Mouse (Mus musculus) intestine, postnatal 0 days (tissue): ENCODE measurements around the gene Slc4a1. TPM values are rescaled to one million over a fixed set of nuclear protein-coding genes. Genes with fewer than 3 reads are reported as not detected.

ENCODE experiments used
- ATAC-seq: fragments of 200-750 bp; cut with Nextera tagmentation; 2 replicates; pipeline ENCODE4 v1.8.0; 2017; ENCODE audit warnings: mild to moderate bottlenecking, moderate TSS enrichment, moderate library complexity
- H3K27ac ChIP-seq: fragments of 300-500 bp; sonication (generic); 2 replicates; pipeline ENCODE4 v1.5.1; 2014; ENCODE audit warnings: mild to moderate bottlenecking, low read depth, low read length, moderate library complexity
- H3K27me3 ChIP-seq: fragments of 300-500 bp; sonication (generic); replicated peaks from 2 replicates; pipeline ENCODE4 v1.6.1; 2014; ENCODE audit warnings: low read length, mixed read lengths; ENCODE audit not compliant: control insufficient read depth, insufficient read depth
- H3K36me3 ChIP-seq: fragments of 300-500 bp; sonication (generic); 2 replicates; pipeline ENCODE4 v1.6.1; 2014; ENCODE audit warnings: mild to moderate bottlenecking, moderate library complexity; ENCODE audit not compliant: control insufficient read depth, insufficient read depth
- H3K4me1 ChIP-seq: fragments of 300-500 bp; sonication (generic); replicated peaks from 2 replicates; pipeline ENCODE4 v1.6.1; 2014; ENCODE audit warnings: antibody characterized with exemption, low read length, mixed read lengths; ENCODE audit not compliant: control insufficient read depth, insufficient read depth
- H3K4me2 ChIP-seq: fragments of 300-500 bp; sonication (generic); replicated peaks from 2 replicates; pipeline ENCODE4 v1.6.1; 2014; ENCODE audit warnings: low read depth, mild to moderate bottlenecking, moderate library complexity
- H3K4me3 ChIP-seq: fragments of 300-500 bp; sonication (generic); 2 replicates; pipeline ENCODE4 v1.5.1; 2014; ENCODE audit warnings: low read depth, low read length
- H3K9ac ChIP-seq: fragments of 300-500 bp; sonication (generic); 2 replicates; pipeline ENCODE4 v1.6.1; 2014; ENCODE audit warnings: mild to moderate bottlenecking, low read depth, low read length
- H3K9me3 ChIP-seq: fragments of 300-500 bp; sonication (generic); 2 replicates; pipeline ENCODE4 v1.6.1; 2016; ENCODE audit warnings: mixed run types; ENCODE audit not compliant: control insufficient read depth
- CTCF ChIP-seq: sonication (generic); IDR thresholded peaks from 2 replicates; pipeline ENCODE4 v1.5.1; 2016; ENCODE audit warnings: low read depth, mild to moderate bottlenecking, control low read depth, antibody characterized with exemption, moderate library complexity
- WGBS: fragments of 180-500 bp; shearing (Covaris S2); extraction: QIAGEN DNeasy Blood & Tissue Kit; methylation state at CpG from one replicate; pipeline ENCODE4 v1.1.7; 2014; 5-methylcytosine and 5-hydroxymethylcytosine counted together
- polyA plus RNA-seq: library from polyadenylated mRNA; unstranded; fragments of >200 nt; fragmentation: Nextera tagmentation; extraction: Ambion mirVana; gene quantifications from 2 replicates; pipeline ENCODE4 v1.2.1, GENCODE M21; 2015

The Slc4a1 gene
- polyA plus RNA-seq, 1 experiment from 2014 or later: 0.29 TPM

DNA sequence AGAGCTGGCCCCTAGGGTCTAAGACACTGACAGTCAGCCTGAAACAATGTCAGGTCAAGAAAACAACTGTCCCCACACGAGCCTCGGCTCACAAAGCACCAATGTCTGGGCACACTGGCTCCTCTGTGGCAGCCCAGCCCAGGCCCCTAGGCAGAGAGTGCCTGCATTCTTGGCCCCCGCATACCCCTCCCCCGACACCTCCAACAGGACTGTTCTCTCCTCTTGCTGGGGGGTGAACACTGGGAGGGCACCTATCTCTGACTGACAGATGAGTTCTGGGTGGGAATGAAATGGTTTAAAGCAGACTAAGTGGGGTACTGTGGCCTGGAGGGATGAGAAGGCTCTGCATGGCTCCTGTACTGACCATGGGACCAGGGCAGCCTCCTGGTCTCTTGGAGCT, 304 bp downstream of the Slc4a1 start:
- no peak overlapping the region for H3K9ac ChIP-seq
- no peak overlapping the region for H3K4me3 ChIP-seq
- H3K4me2 ChIP-seq: no peak overlapping the region
- H3K36me3 ChIP-seq: no peaks in the 10 kb centered on the region
- 62% methylated on average over 4 of the region's 4 CpGs for WGBS
- TF ChIP-seq CTCF: no peak
- no peak for ATAC-seq
- H3K4me1 ChIP-seq: no peaks in the 10 kb centered on the region
- H3K27ac ChIP-seq: no peak overlapping the region
- H3K27me3 ChIP-seq: 0 out of 2 replicates have a peak, but pooled peaks cover 2% of the 10 kb centered on the region
- no peaks in the 10 kb centered on the region for H3K9me3 ChIP-seq

DNA sequence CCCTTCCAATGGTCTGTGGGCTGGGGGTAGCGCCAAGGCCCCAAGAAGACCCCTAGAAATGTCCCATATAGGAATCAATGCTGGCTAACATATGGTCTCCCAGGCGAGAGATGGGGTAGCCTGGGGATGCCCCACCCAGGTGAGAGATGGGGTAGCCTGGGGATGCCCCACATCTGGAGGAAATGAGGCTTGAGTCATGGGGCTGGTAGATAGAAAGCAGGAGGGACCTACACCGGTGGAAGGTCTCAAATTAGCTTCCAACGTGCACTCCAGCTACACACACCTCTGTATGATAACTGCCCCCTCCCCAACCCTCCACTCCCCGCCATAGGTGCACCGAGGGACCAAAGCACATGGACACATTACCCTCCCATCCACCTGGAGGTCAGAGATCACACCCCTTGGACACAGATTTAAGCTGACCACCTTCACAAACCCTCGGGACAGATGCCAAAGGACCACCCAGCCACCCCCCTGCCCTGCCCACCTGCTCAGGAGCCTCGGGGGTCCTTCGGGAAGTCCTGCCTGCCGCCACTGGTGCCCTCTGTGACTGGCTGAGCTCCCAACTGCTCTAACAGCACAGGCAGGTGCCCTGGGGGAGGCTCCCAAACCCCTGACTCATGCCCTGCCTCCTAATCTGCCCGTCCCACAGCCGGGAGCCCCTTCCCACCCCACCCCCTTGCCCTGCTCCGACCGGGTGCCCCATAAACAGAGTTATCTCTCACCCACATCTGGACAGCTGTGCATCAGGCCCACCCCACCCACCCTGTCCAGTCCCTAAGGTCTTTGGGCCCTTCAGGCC, 1.2 kb downstream of the Slc4a1 start:
- no peak overlapping the region for H3K4me3 ChIP-seq
- ATAC-seq: no peak
- no peaks in the 10 kb centered on the region for H3K36me3 ChIP-seq
- H3K4me2 ChIP-seq: no peak overlapping the region
- no peak overlapping the region for H3K27ac ChIP-seq
- no peaks in the 10 kb centered on the region for H3K9me3 ChIP-seq
- no peak for TF ChIP-seq CTCF
- 74% methylated on average over 14 of the region's 14 CpGs for WGBS
- H3K9ac ChIP-seq: no peak overlapping the region
- no peaks in the 10 kb centered on the region for H3K4me1 ChIP-seq
- 0 out of 2 replicates have a peak, but pooled peaks cover 2% of the 10 kb centered on the region for H3K27me3 ChIP-seq

DNA sequence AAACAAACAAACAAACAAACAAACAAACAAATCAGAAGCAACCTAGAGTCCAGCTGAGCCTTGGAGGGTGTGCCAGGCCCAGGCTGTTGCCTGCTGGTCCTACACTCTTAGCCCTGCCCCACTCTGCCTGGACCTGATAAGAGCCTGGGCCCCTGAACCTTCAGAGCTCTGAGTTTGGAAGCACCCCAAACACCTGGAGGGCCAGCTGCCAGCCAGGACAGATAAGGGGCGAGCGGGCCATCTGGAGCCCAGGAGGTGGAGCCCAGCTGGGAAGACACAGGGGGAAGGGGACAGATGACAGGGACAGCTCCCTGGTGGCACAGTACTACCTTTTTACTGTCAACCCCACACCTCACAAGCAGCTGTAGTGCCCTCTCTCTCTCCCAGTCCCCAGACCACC, 2.4 kb downstream of the Slc4a1 start:
- TF ChIP-seq CTCF: no peak
- 0 out of 2 replicates have a peak, but pooled peaks cover 2% of the 10 kb centered on the region for H3K27me3 ChIP-seq
- no peak for ATAC-seq
- H3K4me2 ChIP-seq: no peak overlapping the region
- no peaks in the 10 kb centered on the region for H3K9me3 ChIP-seq
- no peak overlapping the region for H3K9ac ChIP-seq
- H3K36me3 ChIP-seq: no peaks in the 10 kb centered on the region
- H3K27ac ChIP-seq: no peak overlapping the region
- no peaks in the 10 kb centered on the region for H3K4me1 ChIP-seq
- no peak overlapping the region for H3K4me3 ChIP-seq
- 20% methylated on average over 2 of the region's 2 CpGs for WGBS

DNA sequence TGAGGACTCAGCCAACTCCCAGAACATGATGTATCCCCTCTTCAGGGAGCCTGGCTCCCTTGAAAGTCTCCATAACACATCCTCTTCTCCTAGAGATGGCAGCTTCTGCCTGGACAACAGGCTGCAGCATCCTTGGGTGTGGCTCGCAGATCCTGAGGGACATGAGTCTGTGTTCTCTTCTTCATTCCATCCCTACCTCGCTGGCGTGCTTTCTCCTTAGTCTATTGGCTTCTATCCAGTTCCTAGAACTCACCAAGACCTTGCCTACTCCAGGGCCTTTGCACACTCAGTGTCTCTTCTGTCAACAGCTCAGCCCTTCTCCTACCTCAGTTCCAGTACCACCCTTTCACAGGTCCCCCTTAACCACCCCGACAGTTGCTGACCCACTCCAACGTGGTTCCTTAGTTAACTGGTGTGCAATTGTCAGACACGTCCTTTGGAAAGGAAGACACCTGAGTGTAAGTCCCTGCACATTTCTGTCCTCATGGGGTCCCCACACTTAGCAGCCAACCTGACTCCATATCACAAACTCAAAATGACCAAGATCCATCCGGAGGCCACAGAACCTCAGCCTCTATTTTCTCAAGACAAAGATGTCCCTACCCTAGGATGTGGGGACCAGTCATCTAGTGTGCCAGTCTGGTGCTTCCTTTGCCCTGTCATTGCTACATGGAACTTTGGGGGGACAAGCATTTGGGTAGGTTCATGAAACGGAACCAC, 4.1 kb downstream of the Slc4a1 start:
- no peak overlapping the region for H3K4me3 ChIP-seq
- WGBS: 87% methylated on average over 8 of the region's 8 CpGs
- no peak for ATAC-seq

DNA sequence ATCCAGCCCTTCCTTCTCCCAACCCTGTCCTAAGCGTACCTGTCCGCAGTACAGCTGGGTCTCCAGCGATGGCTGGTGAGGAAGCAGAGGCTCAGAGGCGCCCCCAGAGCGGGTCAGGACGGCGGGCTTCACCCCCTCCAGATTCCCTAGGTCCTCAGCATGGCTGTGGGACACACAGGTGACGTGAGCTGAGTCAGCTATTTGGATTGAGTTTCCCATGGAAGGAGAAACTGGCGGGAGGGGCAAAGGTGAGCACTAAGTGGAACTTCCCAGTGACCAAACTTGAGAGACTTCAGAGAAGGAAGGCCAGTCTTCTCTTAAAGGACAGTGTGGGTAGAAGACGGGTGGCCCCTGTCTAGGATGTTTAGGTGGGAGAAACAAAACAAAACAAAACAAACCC, 7.6 kb downstream of the Slc4a1 start:
- no peak overlapping the region for H3K9ac ChIP-seq
- H3K4me3 ChIP-seq: no peak overlapping the region
- ATAC-seq: no peak
- TF ChIP-seq CTCF: no peak
- H3K36me3 ChIP-seq: no peaks in the 10 kb centered on the region
- no peak overlapping the region for H3K4me2 ChIP-seq
- H3K27me3 ChIP-seq: 0 out of 2 replicates have a peak, but pooled peaks cover 3% of the 10 kb centered on the region
- 63% methylated on average over 10 of the region's 10 CpGs for WGBS
- no peaks in the 10 kb centered on the region for H3K4me1 ChIP-seq
- no peaks in the 10 kb centered on the region for H3K9me3 ChIP-seq
- H3K27ac ChIP-seq: no peak overlapping the region

More for the DNA sequence above, 4.1 kb downstream of the Slc4a1 start:
- Histone ChIP-seq H3K9me3 (no peaks in the 10 kb centered on the region), H3K36me3 (no peaks in the 10 kb centered on the region), H3K4me1 (no peaks in the 10 kb centered on the region), H3K27me3 (0 out of 2 replicates have a peak, but pooled peaks cover 2% of the 10 kb centered on the region), H3K4me2 (no peak overlapping the region), H3K9ac (no peak overlapping the region), H3K27ac (no peak overlapping the region)
- TF ChIP-seq CTCF: no peak

DNA sequence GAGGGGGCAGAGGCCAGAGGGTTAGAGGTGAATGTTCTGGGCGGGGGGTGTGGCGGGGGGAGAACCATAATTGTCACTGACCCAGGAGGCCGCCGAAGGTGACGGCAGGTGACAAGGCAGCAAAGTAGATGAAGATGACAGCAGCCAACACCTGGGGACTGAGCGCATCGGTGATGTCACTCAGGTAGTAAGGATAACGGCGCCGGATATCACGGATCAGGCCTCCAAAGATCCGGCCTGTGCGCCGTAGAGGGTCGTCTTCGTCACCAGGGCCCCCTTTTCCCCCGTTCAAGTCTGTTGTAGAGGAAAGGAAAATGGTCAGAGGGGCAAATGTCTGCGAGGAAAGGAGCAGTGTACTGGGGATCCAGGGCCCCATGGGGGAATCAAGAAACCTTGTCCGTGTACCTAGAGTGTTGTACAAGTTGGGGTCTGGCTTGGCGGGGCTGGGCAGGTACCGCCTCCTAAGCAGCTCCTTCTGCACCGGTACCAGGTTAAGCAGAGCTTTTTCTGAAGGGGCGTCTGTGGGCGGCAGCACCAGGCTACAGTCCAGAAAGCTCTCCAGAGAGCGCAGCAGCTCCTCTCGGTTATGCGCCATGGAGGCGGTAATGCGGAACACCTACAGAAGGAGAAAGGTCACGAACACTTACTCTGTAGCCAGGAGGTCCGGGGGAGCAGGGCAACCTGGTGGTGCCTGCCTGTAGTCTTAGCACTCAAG, 9.2 kb downstream of the Slc4a1 start:
- no peak overlapping the region for H3K4me3 ChIP-seq
- no peak overlapping the region for H3K4me2 ChIP-seq
- no peak for TF ChIP-seq CTCF
- no peaks in the 10 kb centered on the region for H3K4me1 ChIP-seq
- H3K27ac ChIP-seq: no peak overlapping the region
- ATAC-seq: no peak
- no peak overlapping the region for H3K9ac ChIP-seq
- WGBS: 58% methylated on average over 31 of the region's 31 CpGs
- H3K27me3 ChIP-seq: 0 out of 2 replicates have a peak, but pooled peaks cover 3% of the 10 kb centered on the region
- H3K36me3 ChIP-seq: no peaks in the 10 kb centered on the region
- no peaks in the 10 kb centered on the region for H3K9me3 ChIP-seq
